Mouse (Mus musculus): ENCODE measurements at regions not wholly inside any gene's neighbourhood (a gene's known extent, or its start where the extent isn't known, plus 50 kb on each side); places are given as distances from the start of the nearest gene placed in this dataset.

DNA sequence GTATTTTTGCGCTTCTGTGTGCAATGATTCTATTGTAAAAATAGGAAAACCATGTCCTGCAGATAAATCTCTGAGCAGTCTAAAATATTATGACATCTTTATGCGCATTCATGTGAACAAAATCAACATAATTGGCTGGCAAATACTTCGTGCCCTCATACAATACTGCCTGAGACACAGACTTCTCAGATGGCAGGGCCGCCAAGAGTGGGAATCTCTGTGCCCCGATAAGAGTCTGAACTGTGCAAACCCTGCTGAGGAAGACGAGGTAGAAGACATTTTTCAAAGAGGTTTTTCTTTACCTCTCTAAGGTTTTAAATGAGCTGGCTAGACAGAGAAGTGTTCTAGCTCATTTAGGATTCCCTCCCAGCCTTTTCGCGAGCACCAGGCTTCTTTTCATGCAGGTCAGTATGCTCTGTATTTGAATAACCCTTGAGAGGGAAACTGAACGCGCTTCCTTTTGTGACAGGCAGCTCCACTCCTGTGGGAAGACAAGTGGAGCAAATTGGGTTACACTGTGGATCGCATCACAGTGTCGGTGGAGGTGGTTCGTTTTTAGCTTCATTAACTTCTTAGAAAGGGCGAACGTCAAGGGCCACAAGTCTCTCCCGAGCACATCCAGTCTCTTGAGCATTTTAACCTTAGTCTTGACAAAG, 1973.6 kb upstream of the 5930422O12Rik start:
- Histone ChIP-seq H3K36me3 (ENCODE audit: control insufficient read depth, insufficient read depth, low read length) (no peaks in the 10 kb centered on the region), H3K27me3 (ENCODE audit: control insufficient read depth, insufficient read depth, low read length) (no peaks in the 10 kb centered on the region), H3K4me2 (replicated peaks; ENCODE audit: low read depth, low read length) (no peak overlapping the region), H3K9me3 (ENCODE audit: control insufficient read depth, low read depth, low read length) (no peaks in the 10 kb centered on the region), H3K27ac (ENCODE audit: low read length) (no peak overlapping the region), H3K4me1 (ENCODE audit: control insufficient read depth, insufficient read depth, low read length) (no peaks in the 10 kb centered on the region), H3K4me3 (ENCODE audit: low read depth, low read length) (no peak overlapping the region), H3K9ac (replicated peaks; ENCODE audit: low read depth, low read length) (no peak overlapping the region)
- WGBS = 81% methylated on average over 16 of the region's 16 CpGs
- no peak for ATAC-seq (ENCODE audit: insufficient number of reproducible peaks, insufficient read depth, low FRiP score, low read depth)

DNA sequence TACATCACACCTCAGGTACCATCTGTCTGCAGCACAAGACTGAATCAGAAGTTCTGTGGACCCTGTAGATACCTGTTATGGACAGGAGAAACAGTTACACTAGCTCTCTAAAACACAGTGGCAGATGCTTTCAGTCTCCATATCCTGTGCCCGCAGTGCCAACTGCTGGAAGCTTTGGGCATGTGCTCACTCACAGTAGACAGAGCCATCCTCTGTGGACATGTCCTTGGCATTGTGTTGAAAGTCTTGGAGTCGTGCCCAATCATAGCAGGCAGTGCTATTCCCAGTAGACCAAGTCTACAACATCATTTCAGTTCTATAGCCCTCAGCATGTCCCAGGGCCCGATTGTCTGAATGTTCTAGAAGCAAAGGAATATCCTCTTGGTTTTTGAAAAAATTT, 1968.2 kb upstream of the 5930422O12Rik start:
- Histone ChIP-seq H3K4me3 (ENCODE audit: low read depth, low read length) (no peak overlapping the region), H3K9ac (replicated peaks; ENCODE audit: low read depth, low read length) (no peak overlapping the region), H3K36me3 (ENCODE audit: control insufficient read depth, insufficient read depth, low read length) (no peaks in the 10 kb centered on the region), H3K9me3 (ENCODE audit: control insufficient read depth, low read depth, low read length) (no peaks in the 10 kb centered on the region), H3K27ac (ENCODE audit: low read length) (no peak overlapping the region), H3K4me2 (replicated peaks; ENCODE audit: low read depth, low read length) (no peak overlapping the region), H3K27me3 (ENCODE audit: control insufficient read depth, insufficient read depth, low read length) (no peaks in the 10 kb centered on the region), H3K4me1 (ENCODE audit: control insufficient read depth, insufficient read depth, low read length) (no peaks in the 10 kb centered on the region)
- WGBS = 85% methylated on average over 3 of the region's 3 CpGs
- ATAC-seq (ENCODE audit: insufficient number of reproducible peaks, insufficient read depth, low FRiP score, low read depth) = no peak

All from stomach, embryonic 14.5 days (tissue).